Comparison of ENCODE assay signal across 8 mouse cellular contexts in the genomic region with DNA sequence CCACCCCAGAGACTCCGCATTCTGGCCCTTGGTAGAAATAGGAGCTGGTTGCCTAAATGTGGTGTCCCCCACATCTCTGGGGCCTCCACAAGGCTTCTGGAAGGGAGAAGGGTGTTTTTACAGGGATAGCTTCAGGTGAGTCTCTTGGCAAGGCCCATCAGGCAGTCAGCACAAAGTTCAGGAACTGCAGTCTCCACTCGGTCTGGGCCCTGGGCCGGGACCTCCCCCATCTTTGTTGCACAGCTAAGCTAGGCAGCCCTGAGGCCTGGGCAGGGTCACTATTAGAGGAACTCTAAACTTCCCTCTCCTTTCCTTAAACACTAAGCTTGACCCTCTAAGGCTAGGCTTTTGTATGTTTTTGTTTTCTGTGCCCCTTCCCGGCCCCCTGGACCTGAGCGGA. TPM values are rescaled to one million over a fixed set of nuclear protein-coding genes. Genes with fewer than 3 reads are reported as not detected.
DNase-seq lines count a peak whose midpoint lies in the region; ATAC-seq and TF ChIP-seq lines count a peak whose summit lies in the region.

No protein-coding gene starts in this region.

- peak overlapping the region; percentile 73 for H3K27ac ChIP-seq in heart, embryonic 13.5 days (replicated peaks)
- H3K27ac ChIP-seq in bone marrow macrophage, adult 2 months (ENCODE audit: insufficient read depth, low read depth, low read length): no peak overlapping the region
- H3K27ac ChIP-seq in hindbrain, embryonic 12.5 days: no peak overlapping the region

- DNase-seq in heart, postnatal 4 days: no peak
- DNase-seq in layer of hippocampus, adult 8-10 months (ENCODE audit: low spot score in 2 of 2): no peak
- no peak for DNase-seq in frontal cortex, postnatal 25 days (ENCODE audit: low spot score in 2 of 2)
- no peak for DNase-seq in embryo, embryonic 9.5 days (ENCODE audit: extremely low spot score)

- peaks cover 37% of the 10 kb centered on the region for H3K4me1 ChIP-seq in heart, embryonic 13.5 days
- H3K4me1 ChIP-seq in bone marrow macrophage, adult 2 months (ENCODE audit: control insufficient read depth, insufficient read depth, low read length): peaks cover 4% of the 10 kb centered on the region
- peaks cover 12% of the 10 kb centered on the region for H3K4me1 ChIP-seq in hindbrain, embryonic 12.5 days

- H3K4me2 ChIP-seq in heart, embryonic 13.5 days: peak overlapping the region; percentile 91
- H3K4me2 ChIP-seq in hindbrain, embryonic 12.5 days (replicated peaks): peak overlapping the region; percentile 90

- peak overlapping the region; percentile 88 for H3K9ac ChIP-seq in heart, embryonic 13.5 days
- peak overlapping the region; percentile 53; the same call in 1 of the 2 replicates for H3K9ac ChIP-seq in hindbrain, embryonic 12.5 days

- no peak for TF ChIP-seq CTCF in bone marrow macrophage, adult 2 months (IDR thresholded peaks at IDR 0.05; ENCODE audit: low read depth, low read length)

- H3K4me3 ChIP-seq in heart, embryonic 13.5 days: peak overlapping the region; percentile 64
- peak overlapping the region; percentile 60 for H3K4me3 ChIP-seq in bone marrow macrophage, adult 2 months (ENCODE audit: insufficient read depth, low read length)
- peak overlapping the region; percentile 47 for H3K4me3 ChIP-seq in hindbrain, embryonic 12.5 days

- H3K27me3 ChIP-seq in heart, embryonic 13.5 days (replicated peaks): no peaks in the 10 kb centered on the region
- H3K27me3 ChIP-seq in hindbrain, embryonic 12.5 days: peaks cover 14% of the 10 kb centered on the region

- TF ChIP-seq POLR2A in bone marrow macrophage, adult 2 months (IDR thresholded peaks at IDR 0.05; ENCODE audit: borderline replicate concordance, low read depth, low read length): no peak

- no peak for ATAC-seq in heart, embryonic 13.5 days (ENCODE audit: extremely low read depth, insufficient number of reproducible peaks, low FRiP score, low TSS enrichment)
- no peak for ATAC-seq in hindbrain, embryonic 12.5 days (ENCODE audit: low FRiP score)
- peak; percentile 28 for ATAC-seq in megakaryocyte, adult 5-6 weeks (ENCODE audit: poor library complexity, severe bottlenecking)

- H3K36me3 ChIP-seq in heart, embryonic 13.5 days: peaks cover 3% of the 10 kb centered on the region; the same call in 1 of the 2 replicates
- H3K36me3 ChIP-seq in hindbrain, embryonic 12.5 days: no peaks in the 10 kb centered on the region

- 27% methylated on average over 5 of the region's 5 CpGs for WGBS in heart, embryonic 13.5 days
- WGBS in hindbrain, embryonic 12.5 days: 33% methylated on average over 5 of the region's 5 CpGs

- no peaks in the 10 kb centered on the region for H3K9me3 ChIP-seq in heart, embryonic 13.5 days
- H3K9me3 ChIP-seq in hindbrain, embryonic 12.5 days (replicated peaks): no peaks in the 10 kb centered on the region

RNA-seq across cellular contexts. Expression of a gene that starts 4.6 kb away (rescaled TPM):
- 27.7 and 30.6 TPM in 2 replicates for polyA plus RNA-seq in heart, embryonic 13.5 days (2015; fragmentation: Nextera tagmentation; extraction: Ambion mirVana)
- total RNA-seq in heart, postnatal 4 days (2021): 10 to 100 TPM; 13.9 to 15.9 TPM
- 77.8 and 83.8 TPM in 2 replicates for polyA plus RNA-seq in bone marrow macrophage, adult 2 months (2012; ENCODE audit: insufficient read depth, insufficient read length, missing spikeins)
- polyA plus RNA-seq in hindbrain, embryonic 12.5 days (2016; fragmentation: Nextera tagmentation; extraction: Ambion mirVana): 7.0 and 7.6 TPM in 2 replicates
- total RNA-seq in megakaryocyte, adult 5-6 weeks (2015): 185 and 188 TPM in 2 replicates
- total RNA-seq in megakaryocyte, adult 5-6 weeks (2017): 329 and 344 TPM in 2 replicates
- 1 to 10 TPM; 3.9 to 7.0 (median 4.8) TPM for total RNA-seq in layer of hippocampus, adult 8-10 months (2022)

Comparison
In these comparisons a context has a peak if more than half of its experiments do, and no peak if none do; other contexts are left out.
1. RNA of a gene that starts 4.6 kb away (total RNA-seq): 185 to 344 TPM in megakaryocyte, adult 5-6 weeks; 13.9 to 15.9 TPM in heart, postnatal 4 days and 3.9 to 7.0 TPM in layer of hippocampus, adult 8-10 months; every median in the first group is over 10 times any median in the second.
2. Peak in every context shown above with its lines, with median percentiles within 50 percentile points of each other: H3K4me3 ChIP-seq.